ENCODE assay signal across 9 mouse cellular contexts in the genomic region with DNA sequence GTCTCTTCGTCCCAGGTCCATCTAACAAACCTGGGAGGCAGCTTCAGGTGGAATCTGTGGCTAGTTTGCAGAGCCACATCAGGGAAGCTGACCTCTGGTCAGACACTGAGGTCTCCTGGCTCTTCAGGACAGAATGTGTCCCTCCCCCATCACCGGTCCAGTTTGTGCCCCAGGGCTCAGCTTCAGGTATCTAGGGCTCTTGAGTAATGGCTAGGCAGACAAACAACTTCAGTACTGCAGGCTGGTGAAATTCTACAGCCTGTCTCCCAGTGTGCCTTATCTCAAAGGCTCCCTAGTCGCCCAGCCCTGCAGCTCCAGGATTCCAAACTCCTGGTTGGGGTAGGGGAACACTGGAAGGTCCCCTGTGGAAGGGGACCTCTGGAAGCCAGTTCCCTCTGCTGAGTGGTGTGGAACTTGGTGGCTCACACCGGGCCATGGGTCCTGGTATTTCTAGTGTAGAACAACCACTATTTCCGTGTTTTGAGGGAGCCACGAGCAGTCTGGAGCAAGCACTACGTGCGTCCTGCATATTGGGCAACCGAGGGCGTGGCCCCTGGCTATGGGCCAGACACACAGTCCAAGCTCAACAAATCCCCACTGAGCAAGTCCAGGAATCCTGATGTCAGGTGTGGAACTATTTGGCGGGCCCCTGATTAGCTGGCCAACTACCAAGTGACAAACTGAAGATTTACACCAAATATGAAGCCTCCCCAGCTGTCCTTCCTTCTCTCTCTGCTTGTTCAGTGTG.
DNase-seq lines count a peak whose midpoint lies in the region; ATAC-seq and TF ChIP-seq lines count a peak whose summit lies in the region.
"Had no signal": no experiment of that assay in that cellular context is flagged by ENCODE, and none has a peak within 500 bp of the region (broad histone marks: within the 10 kb centered on the region; RNA-seq: fewer than 3 reads in every experiment).

No protein-coding gene starts in this region.

- DNase-seq in urinary bladder, adult 18-20 months (ENCODE audit: low spot score in 2 of 2) = peak; percentile 81 to 86
- no peak for DNase-seq in urinary bladder, postnatal 10 days (ENCODE audit: low spot score)
- DNase-seq in heart, postnatal 14 days = peak; percentile 81 to 83
- peak in 1 of 3 experiments; percentile 39 for DNase-seq in liver, embryonic 14.5 days (ENCODE audit: low read depth in 3 of 3, low spot score in 3 of 3)
- DNase-seq in urinary bladder, postnatal 14 days (ENCODE audit: low spot score) = peak; percentile 87
- DNase-seq in left cerebral cortex, adult 9 months (ENCODE audit: low spot score in 2 of 2) = no peak
- DNase-seq in cerebellum, adult 8-10 months = no peak
- no peak for DNase-seq in hindbrain, embryonic 11.5 days (ENCODE audit: low spot score)

- H3K4me1 ChIP-seq in liver, embryonic 14.5 days (replicated peaks; ENCODE audit: control insufficient read depth in 2 of 2, insufficient read depth in 2 of 2, low read length in 1 of 2) = peaks cover 0 to 17% of the 10 kb centered on the region in 2 experiments; a peak in 2 of 4 replicates
- no peaks in the 10 kb centered on the region for H3K4me1 ChIP-seq in hindbrain, embryonic 11.5 days (replicated peaks; ENCODE audit: control insufficient read depth, insufficient read depth, low read length)

- H3K4me2 ChIP-seq in liver, embryonic 14.5 days (ENCODE audit: low read depth) = no peak overlapping the region
- no peak overlapping the region for H3K4me2 ChIP-seq in hindbrain, embryonic 11.5 days (replicated peaks; ENCODE audit: low read depth, low read length)

- no peak overlapping the region for H3K4me3 ChIP-seq in liver, embryonic 14.5 days (ENCODE audit: insufficient read depth in 1 of 2, low read depth in 2 of 2, low read length in 2 of 2)
- no peak overlapping the region for H3K4me3 ChIP-seq in hindbrain, embryonic 11.5 days (ENCODE audit: low read depth, low read length)

- H3K36me3 ChIP-seq in liver, embryonic 14.5 days (replicated peaks; ENCODE audit: control insufficient read depth, insufficient read depth, low read depth) = no peaks in the 10 kb centered on the region
- H3K36me3 ChIP-seq in hindbrain, embryonic 11.5 days (ENCODE audit: control insufficient read depth, insufficient read depth, low read length) = no peaks in the 10 kb centered on the region
- H3K36me3 ChIP-seq: G1E had no signal

- H3K9ac ChIP-seq in liver, embryonic 14.5 days (replicated peaks) = no peak overlapping the region
- no peak overlapping the region for H3K9ac ChIP-seq in hindbrain, embryonic 11.5 days (ENCODE audit: low read depth, low read length)

- no peak for TF ChIP-seq EP300 in liver, embryonic 14.5 days (IDR thresholded peaks at IDR 0.05; ENCODE audit: low read depth)

- H3K9me3 ChIP-seq in liver, embryonic 14.5 days (ENCODE audit: control insufficient read depth, low read length) = no peaks in the 10 kb centered on the region
- no peaks in the 10 kb centered on the region for H3K9me3 ChIP-seq in hindbrain, embryonic 11.5 days (ENCODE audit: control insufficient read depth, low read length)
- H3K9me3 ChIP-seq: G1E had no signal

- peak; percentile 71 for ATAC-seq in liver, embryonic 14.5 days (ENCODE audit: insufficient read depth)
- no peak for ATAC-seq in hindbrain, embryonic 11.5 days (ENCODE audit: low FRiP score)

- H3K27me3 ChIP-seq in liver, embryonic 14.5 days (ENCODE audit: control insufficient read depth, insufficient read depth, low read length) = no peaks in the 10 kb centered on the region
- H3K27me3 ChIP-seq in hindbrain, embryonic 11.5 days (ENCODE audit: control insufficient read depth, insufficient read depth, low read length) = no peaks in the 10 kb centered on the region

- no peak for TF ChIP-seq CTCF in liver, embryonic 14.5 days (IDR thresholded peaks at IDR 0.05; ENCODE audit: low read depth)

- 47% methylated on average over 11 of the region's 11 CpGs for WGBS in liver, embryonic 14.5 days (ENCODE audit: insufficient replicate concordance)
- WGBS in hindbrain, embryonic 11.5 days = 84% methylated on average over 11 of the region's 11 CpGs

- intact Hi-C loops in heart, postnatal 14 days (cut with DNase I) = loop anchor here (5.0 kb wide), 1 partner anchor 144 kb away; no protein-coding TSS in a partner anchor

- H3K27ac ChIP-seq in liver, embryonic 14.5 days = peak overlapping the region; percentile 46
- H3K27ac ChIP-seq in hindbrain, embryonic 11.5 days (ENCODE audit: low read depth, low read length) = no peak overlapping the region

Comparison
In these comparisons a context has a peak if more than half of its experiments do, and no peak if none do; other contexts are left out.
1. DNase-seq: peak in urinary bladder, adult 18-20 months (2 of 2), heart, postnatal 14 days (2 of 2) and urinary bladder, postnatal 14 days (single experiment); none in urinary bladder, postnatal 10 days (single experiment), left cerebral cortex, adult 9 months (0 of 2), cerebellum, adult 8-10 months (single experiment) and hindbrain, embryonic 11.5 days (single experiment).